Mouse (Mus musculus): Measurements from ENCODE around the gene Arih2.

Gene Arih2

DNA sequence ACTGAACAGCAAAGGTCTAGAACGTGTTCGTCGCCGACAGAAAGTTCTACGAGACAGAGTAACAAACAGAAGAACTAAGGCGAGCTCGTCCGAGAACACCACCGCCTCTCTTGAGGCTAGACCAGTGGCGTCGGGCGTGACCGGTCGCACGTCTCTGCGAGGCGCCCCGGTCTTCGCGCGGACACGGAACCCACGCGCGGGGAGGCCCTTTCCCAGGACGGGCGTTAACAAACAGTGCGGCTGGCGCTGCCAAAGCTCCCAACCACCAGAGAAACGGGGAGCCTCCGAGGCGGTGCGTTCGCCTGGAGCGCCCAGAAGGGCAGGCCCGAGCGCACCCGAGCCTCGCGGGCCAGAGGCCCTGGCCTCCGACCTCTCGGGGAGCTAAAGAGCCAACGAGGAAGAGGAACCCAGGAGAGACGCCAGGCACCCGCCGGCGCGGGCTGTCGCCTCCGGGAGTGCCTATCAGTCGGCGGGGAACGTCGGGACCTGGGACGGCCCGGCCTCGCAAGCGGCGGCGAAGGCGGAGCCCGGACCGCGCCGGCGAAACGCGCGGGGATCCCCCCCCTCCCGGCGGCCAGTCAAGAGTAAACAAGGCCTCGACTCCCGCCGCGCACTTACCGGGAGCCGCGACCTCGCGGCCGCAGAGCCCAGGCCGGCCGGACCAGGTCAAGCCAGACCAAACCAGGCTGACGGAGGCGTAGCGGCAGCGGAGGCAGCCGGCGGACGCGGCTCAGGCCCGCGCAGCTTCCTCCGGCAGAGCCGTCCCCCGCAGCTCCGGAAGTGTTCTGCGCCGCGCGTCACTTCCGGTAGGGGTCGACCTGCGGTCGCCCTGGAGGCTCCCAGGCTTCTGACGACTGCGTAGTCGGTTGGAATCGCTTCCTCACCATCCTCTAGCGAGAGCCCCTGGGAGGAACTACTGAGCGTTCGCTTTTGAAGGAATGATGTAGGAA lies at the start of gene Arih2:
Gene Arih2, minus strand, starts transcription at position 776 of the 950 bp plus-strand sequence.
- DNase-seq (ENCODE audit: low read depth, low spot score) = peak; percentile 94

DNA sequence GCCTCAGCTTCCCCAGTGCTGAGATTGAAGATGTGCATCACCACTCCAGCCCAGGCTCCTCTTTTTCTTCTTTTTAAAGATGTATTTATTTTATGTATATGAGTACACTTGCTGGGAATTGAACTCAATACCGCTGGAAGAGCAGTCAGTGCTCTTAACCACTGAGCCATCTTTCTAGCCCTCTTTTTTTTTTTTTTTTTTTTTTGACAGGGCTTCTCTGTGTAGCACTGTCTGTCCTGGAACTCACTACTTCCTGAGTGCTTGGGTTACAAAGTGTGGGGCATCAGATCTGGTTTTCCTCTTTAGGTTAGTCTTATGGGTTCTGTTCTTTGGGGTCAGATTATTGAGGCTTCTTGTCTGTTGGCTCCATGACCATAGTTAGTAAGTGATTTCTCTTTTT lies 45.3 kb upstream of the Arih2 start:
- no peak for DNase-seq (ENCODE audit: low read depth, low spot score)

DNA sequence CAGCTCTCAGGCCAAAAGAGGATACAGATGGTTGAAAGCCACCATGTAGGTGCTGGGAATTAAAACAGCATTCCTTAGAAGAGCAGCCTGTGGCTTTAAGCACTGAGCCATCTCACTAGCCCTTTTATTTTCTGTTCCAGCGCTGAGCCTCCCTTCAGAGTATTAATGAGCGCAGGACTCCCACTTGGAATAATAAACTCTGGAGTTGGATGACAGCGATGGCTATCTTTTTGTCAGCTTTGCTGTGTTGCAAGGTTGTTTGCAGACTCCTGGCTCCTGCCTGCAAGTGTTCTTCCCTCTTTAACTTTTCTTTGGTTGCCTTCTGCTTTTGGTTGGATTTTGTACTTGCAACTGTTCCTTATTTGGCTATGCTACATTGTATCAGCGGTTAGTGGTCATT lies 44.8 kb upstream of the Arih2 start:
- DNase-seq (ENCODE audit: low read depth, low spot score) = no peak

DNA sequence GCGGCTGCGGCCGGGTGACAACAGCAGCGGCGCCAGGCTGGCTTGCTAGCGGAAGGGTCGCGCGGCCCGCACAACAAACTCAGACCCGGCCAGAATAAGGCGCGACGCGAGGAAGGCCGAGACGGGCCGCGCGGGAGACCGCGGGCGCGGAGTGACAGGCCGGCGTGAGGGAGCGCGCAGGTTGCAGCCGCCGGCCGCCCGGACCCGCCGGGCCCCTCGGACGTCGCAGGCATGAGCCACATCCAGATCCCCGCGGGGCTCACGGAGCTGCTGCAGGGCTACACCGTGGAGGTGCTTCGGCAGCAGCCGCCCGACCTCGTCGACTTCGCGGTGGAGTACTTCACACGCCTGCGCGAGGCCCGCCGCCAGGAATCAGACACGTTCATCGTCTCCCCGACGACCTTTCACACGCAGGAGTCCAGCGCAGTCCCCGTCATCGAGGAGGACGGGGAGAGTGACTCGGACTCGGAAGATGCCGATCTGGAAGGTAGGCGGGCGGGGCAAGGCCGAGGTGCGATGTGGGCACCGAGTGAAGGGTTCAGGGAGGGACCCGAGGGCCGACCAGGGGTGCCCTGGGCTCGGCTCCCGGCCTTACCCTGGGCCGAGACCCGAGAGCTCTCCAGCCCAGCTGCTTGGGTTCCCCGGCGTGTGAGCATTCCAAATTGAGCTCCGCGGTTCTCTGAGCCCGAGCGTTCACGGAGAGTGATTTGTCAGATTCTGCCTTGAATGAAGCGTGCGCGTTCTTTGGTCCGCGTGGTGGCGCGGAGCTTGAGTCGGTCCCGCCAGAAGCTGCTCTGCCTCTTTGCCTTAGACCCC lies 43.2 kb upstream of the Arih2 start:
- DNase-seq (ENCODE audit: low read depth, low spot score) = peak; percentile 77

DNA sequence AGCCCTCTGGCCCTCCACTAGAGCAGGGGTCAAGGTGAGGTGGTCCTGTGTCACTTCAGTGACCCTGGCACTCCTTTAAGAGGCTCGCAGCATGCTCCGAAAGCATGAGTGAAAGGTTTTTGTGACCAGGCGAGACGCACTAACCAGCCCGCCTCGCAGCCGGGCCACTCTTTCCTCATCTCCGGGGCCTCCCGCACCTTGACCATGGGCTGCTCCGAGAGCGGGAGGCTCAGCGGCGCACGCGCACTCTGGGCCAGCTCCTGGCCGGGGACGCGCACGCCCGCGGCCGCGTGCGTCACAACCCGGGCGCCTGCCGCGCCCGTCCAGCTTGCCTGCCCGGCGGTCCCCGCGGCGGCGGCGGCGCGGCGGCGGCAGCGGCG lies 42.6 kb upstream of the Arih2 start:
- peak; percentile 79 for DNase-seq (ENCODE audit: low read depth, low spot score)

DNA sequence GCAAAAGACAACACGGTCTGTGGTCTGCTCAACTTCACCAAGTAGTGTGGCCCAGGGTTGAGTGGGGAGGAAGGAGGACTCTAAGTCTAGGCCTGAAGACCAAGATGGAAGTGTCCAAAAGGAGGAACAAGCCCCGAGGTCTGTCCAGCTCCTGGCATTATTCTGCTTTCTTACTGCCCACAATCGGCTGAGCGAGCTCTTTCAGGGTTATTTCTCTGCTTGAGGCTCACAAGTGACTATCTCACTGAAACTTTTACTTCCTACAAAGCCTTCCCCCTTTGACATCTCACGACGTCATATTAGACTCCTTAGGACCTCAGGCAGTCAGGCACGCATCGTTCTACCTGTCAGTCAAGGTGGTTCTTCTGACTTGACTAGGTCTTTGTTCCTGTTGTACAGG lies 42.2 kb upstream of the Arih2 start:
- DNase-seq (ENCODE audit: low read depth, low spot score) = no peak

DNA sequence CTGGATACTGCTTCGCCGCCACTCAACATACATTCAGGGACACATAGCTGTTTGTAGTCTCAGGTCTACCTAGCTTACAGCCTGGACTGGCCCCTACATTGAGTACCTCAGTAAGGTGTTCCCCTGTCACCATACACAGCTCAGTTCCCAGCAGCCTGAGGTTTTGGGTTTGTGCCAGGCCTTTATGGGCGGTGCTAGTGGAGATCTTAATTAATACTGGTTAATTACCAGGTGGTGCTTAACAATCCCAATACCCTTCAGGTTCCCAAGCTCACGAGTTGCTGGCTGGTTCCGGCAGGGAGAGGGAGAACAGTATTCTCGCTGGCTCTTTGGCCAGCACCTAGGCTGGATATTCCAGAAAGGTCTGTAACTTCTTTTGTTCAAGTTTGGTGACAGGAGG lies 41.7 kb upstream of the Arih2 start:
- DNase-seq (ENCODE audit: low read depth, low spot score) = no peak

DNA sequence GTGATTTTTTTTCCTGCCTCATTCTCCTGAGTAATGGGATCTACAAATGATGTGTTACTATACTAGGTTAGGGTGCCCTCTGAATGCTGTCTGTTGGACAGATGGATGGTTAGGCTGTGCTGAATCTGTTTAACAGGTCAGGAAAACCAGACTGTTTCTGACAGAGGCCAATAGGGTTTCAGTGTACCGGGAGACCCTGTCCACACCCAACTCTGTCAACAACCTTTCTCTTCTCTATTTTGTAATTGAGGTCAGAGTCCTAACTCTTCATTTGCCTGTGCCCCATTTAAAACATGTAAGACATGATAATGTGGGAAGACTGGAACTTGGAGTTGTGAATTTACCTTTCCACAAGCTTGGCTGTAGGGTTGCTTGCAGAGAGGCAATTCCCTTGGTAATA lies 40.8 kb upstream of the Arih2 start:
- DNase-seq (ENCODE audit: low read depth, low spot score) = no peak

DNA sequence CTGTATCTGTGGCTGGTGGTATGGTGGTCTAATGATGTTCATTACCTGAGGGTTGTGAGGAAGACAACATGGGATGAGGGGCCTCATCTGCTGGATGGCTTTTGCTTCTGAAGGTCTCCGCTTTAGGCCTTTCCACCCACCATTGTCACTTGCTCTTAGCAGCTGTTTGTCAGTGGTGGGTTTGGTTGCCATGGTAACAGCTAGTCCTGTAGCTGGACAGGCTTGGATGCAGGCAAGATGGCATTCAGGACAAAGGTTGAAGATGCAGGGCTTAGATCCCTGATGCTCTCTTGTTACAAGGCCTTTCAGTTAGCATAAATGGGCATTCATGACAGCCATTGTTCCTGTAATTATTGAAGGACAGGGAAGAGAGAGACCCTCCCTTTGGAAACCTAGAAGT lies 39.9 kb upstream of the Arih2 start, which contains the start of gene Prkar2a:
Gene Prkar2a, plus strand, starts transcription at position 209 of the 400 bp plus-strand sequence.
- DNase-seq (ENCODE audit: low read depth, low spot score) = peak; percentile 52

DNA sequence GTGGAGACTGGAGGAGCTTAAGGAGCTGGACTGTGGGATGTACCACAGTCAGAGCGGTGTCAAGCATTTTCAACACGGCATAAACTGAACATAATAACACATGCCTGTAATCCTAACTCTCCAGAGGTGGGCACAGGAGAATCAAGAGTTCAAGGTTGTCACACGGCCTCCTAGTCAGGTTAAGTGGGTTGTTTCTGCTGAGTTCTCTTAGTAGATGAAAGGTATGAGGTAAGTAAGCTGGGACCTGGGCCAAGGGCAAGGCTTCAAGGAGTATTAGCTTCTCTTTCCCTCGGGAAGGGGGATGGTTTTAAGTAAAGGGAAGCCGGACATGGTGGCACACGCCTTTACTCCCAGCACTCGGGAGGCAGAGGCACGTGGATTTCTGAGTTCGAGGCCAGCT lies 39.3 kb upstream of the Arih2 start:
- DNase-seq (ENCODE audit: low read depth, low spot score) = no peak

DNA sequence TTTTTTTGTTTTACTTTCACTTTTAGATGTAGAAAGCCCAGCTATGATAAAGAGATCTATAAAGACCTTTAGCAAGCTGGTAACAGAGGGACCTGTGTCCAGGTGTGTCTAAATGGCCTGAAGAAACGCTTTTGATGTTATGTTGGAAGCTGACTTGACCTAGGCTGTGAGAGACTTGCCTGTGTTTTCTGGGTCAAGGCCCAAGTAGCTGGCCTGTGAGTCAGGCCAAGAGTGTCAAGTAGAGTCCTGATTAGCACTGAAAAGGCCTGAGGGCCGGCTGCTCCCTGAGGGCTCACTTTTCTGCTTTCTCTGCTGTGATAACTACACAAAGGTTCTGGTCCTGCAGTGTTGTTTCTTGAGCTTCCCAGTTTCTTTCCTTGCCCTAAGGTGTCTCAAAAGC lies 38.5 kb upstream of the Arih2 start:
- DNase-seq (ENCODE audit: low read depth, low spot score) = no peak

DNA sequence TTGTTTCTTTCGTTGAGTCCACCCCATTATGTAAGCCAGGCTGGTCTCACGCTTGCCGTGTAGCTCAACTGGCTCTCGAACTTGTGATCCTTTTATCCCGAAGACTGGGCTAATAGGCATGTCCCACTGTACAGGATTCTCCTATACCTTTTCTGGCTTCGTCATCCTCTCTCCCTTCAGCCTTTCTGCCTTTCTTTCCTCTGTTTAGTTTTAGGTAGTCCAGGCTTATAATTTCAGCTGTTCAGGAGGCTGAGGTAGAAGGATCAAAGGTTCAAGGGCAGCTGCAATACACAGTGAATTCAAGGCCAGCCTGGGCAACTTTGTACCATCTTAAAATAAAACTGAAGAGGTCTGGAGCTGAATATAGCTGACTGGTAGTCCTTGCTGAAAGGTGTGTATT lies 38.0 kb upstream of the Arih2 start:
- no peak for DNase-seq (ENCODE audit: low read depth, low spot score)

DNA sequence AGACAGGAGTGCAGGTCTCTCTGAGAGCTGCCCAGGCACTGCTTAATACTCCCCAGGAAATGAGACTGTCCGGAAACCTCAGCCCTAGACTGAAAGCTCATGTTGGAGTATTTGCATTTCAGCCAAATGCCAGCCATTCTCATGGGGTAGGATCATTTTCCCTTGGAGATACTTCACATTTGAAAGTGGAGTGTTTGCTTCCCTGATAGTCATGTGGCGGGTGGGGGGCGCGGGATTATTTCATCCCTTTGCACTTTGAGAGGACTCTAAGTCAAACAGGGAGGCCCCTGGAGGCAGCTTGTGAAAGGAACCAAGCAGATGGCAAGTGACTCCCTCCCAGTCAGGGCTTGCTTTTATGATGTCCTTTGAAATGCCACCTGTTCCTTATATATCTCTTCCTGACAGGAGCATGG lies 37.3 kb upstream of the Arih2 start:
- DNase-seq (ENCODE audit: low read depth, low spot score) = no peak

DNA sequence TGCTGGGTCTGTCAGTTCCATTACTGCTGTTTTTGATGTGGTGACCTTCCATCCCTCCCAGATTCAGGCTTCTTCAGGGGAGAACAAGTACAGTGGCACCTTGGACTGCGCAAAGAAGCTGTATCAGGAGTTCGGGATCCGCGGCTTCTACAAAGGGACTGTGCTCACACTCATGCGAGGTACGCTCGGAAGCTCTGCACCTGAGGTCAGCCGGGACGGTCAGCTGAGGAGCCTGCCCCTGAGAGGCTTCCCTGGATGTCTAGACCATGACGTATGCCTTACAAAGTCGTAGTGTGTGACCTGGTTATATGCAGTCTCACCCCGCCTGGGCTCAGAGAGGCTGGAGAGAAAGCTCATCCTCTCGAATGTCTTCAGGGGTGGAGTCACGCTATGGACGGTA lies 30.8 kb upstream of the Arih2 start:
- peak; percentile 19 for DNase-seq (ENCODE audit: low read depth, low spot score)

DNA sequence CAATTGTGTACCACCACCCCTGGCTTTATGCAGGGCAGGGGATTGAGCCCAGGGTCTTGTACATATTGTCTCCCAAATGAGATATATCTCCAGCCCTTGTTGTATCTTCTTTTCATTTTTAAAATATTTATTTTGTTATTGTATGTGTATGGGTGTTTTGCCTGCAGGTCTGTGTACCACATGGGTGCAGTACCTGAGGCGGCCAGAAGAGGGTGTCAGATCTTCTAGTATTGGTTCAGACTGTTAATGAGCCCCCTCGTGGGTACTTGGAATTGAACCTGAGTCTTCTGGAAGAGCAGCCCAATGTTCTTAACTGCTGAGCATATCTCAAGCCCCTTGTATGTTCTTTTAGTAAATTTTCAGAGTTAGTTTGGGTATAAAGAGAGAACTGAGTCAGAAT lies 24.0 kb upstream of the Arih2 start:
- DNase-seq (ENCODE audit: low read depth, low spot score) = peak; percentile 91

DNA sequence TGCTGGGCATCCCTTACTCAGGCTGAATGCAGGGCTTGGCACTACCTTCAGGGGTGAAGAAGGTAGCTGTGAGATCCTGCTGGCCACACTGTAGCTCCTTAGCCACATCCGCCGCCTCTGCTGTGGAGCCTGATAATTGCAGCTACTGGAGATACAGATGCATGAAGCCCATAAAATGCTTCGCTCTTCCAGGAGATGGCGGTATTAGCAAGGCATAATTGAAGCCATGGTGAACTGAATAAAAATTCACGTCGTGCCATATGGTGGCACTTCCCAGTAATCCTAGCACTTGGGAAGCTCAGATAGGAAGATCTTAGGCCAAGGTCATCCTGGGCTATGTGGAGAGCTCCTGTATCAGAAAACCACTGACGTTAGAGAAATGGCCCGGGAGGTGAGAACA lies 20.7 kb upstream of the Arih2 start:
- peak; percentile 83 for DNase-seq (ENCODE audit: low read depth, low spot score)

DNA sequence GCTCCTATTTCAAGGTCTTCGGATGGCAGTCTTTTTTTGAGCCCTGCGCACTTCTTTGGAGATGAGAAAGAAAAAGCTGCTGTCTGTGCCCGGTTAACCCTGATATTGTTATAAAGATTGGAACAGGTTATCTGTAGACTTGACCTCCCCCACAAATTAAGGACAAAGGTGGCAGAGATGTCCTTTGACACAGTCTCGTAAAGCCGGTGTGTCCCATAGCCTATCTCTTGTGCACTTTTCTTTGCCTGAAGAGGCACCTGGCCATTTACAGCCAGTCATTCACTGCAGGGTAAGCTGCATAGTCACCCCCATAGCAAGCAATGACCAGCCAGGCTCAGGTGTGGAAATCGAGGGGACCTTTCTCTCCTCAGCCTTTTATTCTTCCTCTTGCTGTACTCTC lies 13.5 kb upstream of the Arih2 start:
- DNase-seq (ENCODE audit: low read depth, low spot score) = no peak

DNA sequence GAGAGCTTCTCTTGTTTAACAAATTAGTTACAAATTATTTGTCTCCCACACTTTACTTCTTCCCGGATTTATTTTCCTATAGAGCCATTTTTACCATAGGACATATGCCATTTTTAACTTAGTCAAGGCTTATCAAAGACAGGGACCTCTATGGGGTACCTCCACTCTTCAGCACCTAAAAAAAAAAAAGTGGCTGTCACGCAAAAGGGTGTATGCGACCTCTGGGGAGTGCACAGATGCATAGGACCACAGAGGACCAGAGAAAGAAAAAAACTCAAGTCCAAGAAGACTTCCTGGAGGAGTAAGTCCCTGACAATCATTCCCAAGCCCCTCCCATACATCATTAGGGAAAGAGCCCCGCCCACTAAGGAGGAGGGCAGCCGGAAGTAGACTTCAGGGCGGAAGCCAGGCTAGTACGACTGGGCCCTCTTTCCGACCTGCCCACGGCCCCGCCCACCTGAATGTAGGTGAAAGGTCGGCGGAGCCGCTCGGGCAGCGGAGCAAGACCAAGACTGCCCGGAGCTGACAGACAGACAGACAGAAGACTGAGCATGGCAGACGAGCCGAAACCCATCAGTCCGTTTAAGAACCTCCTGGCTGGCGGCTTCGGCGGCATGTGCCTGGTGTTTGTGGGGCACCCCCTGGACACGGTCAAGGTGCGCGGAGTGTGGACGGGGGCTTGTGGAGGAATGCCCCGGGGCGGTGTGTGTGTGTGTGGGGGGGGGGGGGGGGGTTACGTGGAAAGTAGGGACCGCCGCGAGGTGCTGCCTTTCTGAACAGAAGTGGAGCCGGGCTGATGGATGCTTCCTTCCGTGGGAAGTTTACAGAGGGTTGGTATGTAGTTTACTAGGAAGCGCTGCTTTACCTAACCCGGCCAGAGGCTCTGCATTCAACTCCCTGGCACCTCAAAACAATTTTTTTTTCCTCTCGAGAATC lies 12.8 kb upstream of the Arih2 start, which contains the start of gene Slc25a20:
Gene Slc25a20, plus strand, starts transcription at position 412 of the 936 bp plus-strand sequence.
- DNase-seq (ENCODE audit: low read depth, low spot score) = peak; percentile 98

DNA sequence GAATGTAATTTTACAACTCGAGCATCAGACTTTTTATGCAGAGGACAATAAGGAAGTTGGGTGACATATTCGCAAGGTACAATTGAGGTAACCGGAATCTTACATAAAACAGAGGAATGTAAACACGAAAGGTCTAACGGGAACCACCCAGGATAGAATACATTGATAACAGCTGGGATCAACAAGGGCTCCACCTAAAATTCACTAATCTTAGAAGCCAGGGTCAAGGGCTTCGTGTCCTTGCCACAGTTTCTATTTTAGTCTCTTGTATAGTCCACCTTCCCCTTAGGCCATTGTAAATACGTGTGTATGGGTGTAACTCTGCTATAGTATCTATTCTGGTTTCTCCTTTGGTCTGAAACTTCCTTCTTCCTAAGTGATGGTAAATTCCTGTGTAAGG lies 6.7 kb upstream of the Arih2 start:
- DNase-seq (ENCODE audit: low read depth, low spot score) = peak; percentile 68

DNA sequence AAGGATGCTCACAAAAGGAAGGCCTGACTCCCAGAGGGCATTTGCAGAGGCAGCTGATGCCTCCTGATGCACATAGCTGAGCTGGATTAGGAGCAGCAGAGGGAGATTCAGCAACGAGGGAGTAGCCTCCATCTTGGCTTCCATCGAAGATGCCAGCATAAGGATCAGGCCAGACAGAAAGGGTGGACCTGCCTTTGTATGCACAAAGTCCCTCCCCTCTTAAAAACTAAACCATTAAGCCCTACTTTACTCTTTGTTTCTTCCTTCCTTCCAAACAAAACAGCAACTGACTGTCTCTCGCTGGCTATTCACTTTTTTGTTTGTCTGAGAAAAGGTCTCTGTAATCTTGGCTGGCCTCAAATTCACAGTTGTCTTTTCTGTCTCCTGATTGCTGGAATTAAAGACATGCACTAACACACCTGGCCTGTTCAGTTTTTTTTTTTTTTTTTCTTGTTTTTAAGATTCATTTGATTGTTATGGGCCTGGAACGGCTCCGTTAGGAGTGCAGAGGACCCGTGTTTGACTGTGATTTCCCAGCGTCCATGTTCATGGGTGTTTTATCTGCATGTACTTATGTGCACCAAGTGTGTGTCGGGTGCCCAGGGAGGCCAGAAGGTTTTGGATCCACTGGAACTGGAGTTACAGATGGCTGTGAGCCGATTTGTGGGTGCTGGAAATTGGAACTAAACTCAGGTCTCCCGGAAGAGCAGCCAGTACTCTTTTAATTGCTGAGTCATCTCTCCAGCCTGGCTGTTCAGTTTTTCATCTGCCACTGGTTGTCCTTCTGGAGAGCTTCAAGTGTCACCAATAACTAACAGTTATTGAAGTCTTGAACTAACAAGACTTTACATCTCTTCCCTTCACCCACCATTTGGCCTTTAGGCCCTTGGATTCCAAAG lies 5.6 kb upstream of the Arih2 start:
- peak; percentile 82 for DNase-seq (ENCODE audit: low read depth, low spot score)
